Mouse (Mus musculus) heart, postnatal 0 days (tissue): ENCODE measurements around the gene Rnf43. TPM values are rescaled to one million over a fixed set of nuclear protein-coding genes. Genes with fewer than 3 reads are reported as not detected.

ENCODE experiments used
- ATAC-seq: fragments of 200-750 bp; cut with Nextera tagmentation; 2 replicates; pipeline ENCODE4 v1.8.0; 2017; ENCODE audit warnings: low read depth, moderate number of reproducible peaks, moderate library complexity; ENCODE audit not compliant: insufficient read depth
- DNase-seq: peaks from one replicate; pipeline ENCODE4 v3.0.0-alpha.2; 2016; ENCODE audit warnings: low spot score
- H3K27ac ChIP-seq: fragments of 300-500 bp; sonication (generic); 2 replicates; pipeline ENCODE4 v1.5.1; 2014; ENCODE audit warnings: low read depth, mild to moderate bottlenecking
- H3K27me3 ChIP-seq: fragments of 300-500 bp; sonication (generic); 2 replicates; pipeline ENCODE4 v1.6.1; 2014; ENCODE audit warnings: low read length, mixed read lengths; ENCODE audit not compliant: control insufficient read depth, insufficient read depth
- H3K36me3 ChIP-seq: fragments of 300-500 bp; sonication (generic); replicated peaks from 2 replicates; pipeline ENCODE4 v1.6.1; 2014; ENCODE audit warnings: low read length, mixed read lengths; ENCODE audit not compliant: control insufficient read depth, insufficient read depth
- H3K4me1 ChIP-seq: fragments of 300-500 bp; sonication (generic); 2 replicates; pipeline ENCODE4 v1.6.1; 2014; ENCODE audit warnings: antibody characterized with exemption; ENCODE audit not compliant: control insufficient read depth, insufficient read depth
- H3K4me2 ChIP-seq: fragments of 300-500 bp; sonication (generic); 2 replicates; pipeline ENCODE4 v1.6.1; 2014; ENCODE audit warnings: low read depth, mild to moderate bottlenecking, low read length, moderate library complexity
- H3K4me3 ChIP-seq: fragments of 300-500 bp; sonication (generic); 2 replicates; pipeline ENCODE4 v1.5.1; 2014; ENCODE audit warnings: low read depth, low read length
- H3K9ac ChIP-seq: fragments of 300-500 bp; sonication (generic); replicated peaks from 2 replicates; pipeline ENCODE4 v1.6.1; 2014; ENCODE audit warnings: low read depth, low read length, mixed read lengths
- H3K9me3 ChIP-seq: fragments of 300-500 bp; sonication (generic); replicated peaks from 2 replicates; pipeline ENCODE4 v1.6.1; 2016; ENCODE audit warnings: low read length; ENCODE audit not compliant: control insufficient read depth
- CTCF ChIP-seq: IDR thresholded peaks from 2 replicates; pipeline ENCODE4 v1.5.1; 2016; ENCODE audit warnings: antibody characterized with exemption, control low read depth, low read depth
- EP300 ChIP-seq: IDR thresholded peaks from 2 replicates; pipeline ENCODE4 v1.6.1; 2016; ENCODE audit warnings: antibody characterized with exemption, low read depth
- WGBS: fragments of 180-500 bp; shearing (Covaris S2); extraction: QIAGEN DNeasy Blood & Tissue Kit; methylation state at CpG from one replicate; pipeline ENCODE4 v1.1.7; 2014; 5-methylcytosine and 5-hydroxymethylcytosine counted together
- polyA plus RNA-seq: library from polyadenylated mRNA; unstranded; fragments of >200 nt; fragmentation: Nextera tagmentation; extraction: Ambion mirVana; gene quantifications from 2 replicates; pipeline ENCODE4 v1.2.1, GENCODE M21; 2015
- total RNA-seq: library from RNA; depleted of rRNA; stranded (reverse); fragments of >200 nt; gene quantifications from 2 replicates; pipeline ENCODE4 v1.2.3, GENCODE M21; 2014; ENCODE audit warnings: low replicate concordance

Rnf43 gene
- total and polyA plus RNA-seq, 2 experiments from 2014 or later, result 0.48 to 0.73 TPM

DNA sequence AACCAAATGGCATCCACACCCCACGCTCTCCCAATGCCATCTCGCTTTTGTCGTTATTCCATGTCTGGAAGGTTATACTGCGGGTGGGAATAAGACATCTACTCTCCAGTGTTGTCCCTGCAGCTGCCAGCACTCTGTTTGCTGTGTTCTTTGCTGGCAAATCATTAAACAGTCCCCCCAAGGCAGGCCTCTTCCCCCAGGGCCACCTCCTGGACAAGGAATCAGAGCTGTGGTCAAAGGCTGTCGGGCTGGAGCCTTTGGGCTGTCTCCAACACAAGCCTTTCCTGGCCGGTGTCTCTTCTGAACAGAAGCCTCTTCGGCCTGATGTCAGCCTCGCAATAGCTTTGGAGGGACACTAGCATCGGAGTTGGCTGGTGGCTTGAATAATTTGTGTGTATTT, 41.8 kb downstream of the Rnf43 start:
- no peaks in the 10 kb centered on the region for H3K9me3 ChIP-seq
- peaks cover 4% of the 10 kb centered on the region; the same call in 1 of the 2 replicates for H3K27me3 ChIP-seq
- no peak overlapping the region for H3K27ac ChIP-seq
- no peak for ATAC-seq
- no peak for DNase-seq
- H3K36me3 ChIP-seq, result no peaks in the 10 kb centered on the region
- no peak overlapping the region for H3K4me3 ChIP-seq
- no peak overlapping the region for H3K9ac ChIP-seq
- TF ChIP-seq EP300 (no peak), CTCF (no peak)
- no peaks in the 10 kb centered on the region for H3K4me1 ChIP-seq
- no peak overlapping the region for H3K4me2 ChIP-seq
- 80% methylated on average over 9 of the region's 9 CpGs for WGBS

DNA sequence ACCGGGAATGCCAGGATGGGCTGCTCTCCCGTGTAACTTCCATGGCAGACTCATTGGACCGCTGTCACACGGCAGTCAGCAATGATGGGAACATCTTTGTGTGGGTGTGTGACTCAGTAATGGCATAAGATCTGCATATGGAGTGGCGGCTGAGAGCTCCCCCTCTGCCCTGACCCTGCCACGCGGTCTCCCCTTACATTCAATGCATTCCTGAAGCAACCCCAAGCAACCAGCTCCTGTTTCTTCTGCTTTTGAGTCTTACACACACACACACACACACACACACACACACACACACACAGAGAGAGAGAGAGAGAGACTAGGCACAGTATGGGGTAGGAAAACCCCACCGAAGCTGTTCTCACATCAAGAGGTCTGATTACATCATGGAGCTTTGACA, 45.0 kb downstream of the Rnf43 start:
- Histone ChIP-seq H3K27ac (no peak overlapping the region), H3K4me3 (no peak overlapping the region), H3K36me3 (no peaks in the 10 kb centered on the region), H3K27me3 (peaks cover 13% of the 10 kb centered on the region; the same call in 1 of the 2 replicates), H3K9me3 (no peaks in the 10 kb centered on the region), H3K4me2 (no peak overlapping the region), H3K4me1 (peaks cover 6% of the 10 kb centered on the region; the same call in 1 of the 2 replicates), H3K9ac (no peak overlapping the region)
- no peak for DNase-seq
- TF ChIP-seq EP300, result no peak
- TF ChIP-seq CTCF, result no peak
- no peak for ATAC-seq
- 56% methylated on average over 8 of the region's 8 CpGs for WGBS

DNA sequence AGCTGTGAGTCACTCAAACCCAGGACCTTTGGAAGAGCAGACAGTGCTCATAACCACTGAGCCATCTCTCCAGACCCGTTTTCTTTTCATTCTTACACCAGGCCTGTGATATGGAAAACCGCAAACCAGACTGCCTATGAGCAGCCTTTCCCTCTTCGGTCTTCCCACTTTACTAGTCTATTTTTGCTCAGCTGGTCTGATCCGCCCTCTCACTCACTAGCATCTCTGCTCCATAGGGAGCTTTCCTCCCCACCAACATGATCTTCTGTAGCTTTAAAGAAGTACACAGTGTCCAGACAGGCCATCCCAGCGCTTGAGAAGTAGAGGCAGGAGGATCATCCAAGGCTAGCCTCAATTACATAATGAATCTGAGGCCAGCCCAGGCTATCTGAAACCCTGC, 46.5 kb downstream of the Rnf43 start:
- no peak overlapping the region for H3K27ac ChIP-seq
- H3K4me3 ChIP-seq, result no peak overlapping the region
- H3K4me1 ChIP-seq, result peaks cover 6% of the 10 kb centered on the region; the same call in 1 of the 2 replicates
- no peak overlapping the region for H3K9ac ChIP-seq
- no peaks in the 10 kb centered on the region for H3K36me3 ChIP-seq
- H3K27me3 ChIP-seq, result peaks cover 13% of the 10 kb centered on the region; the same call in 1 of the 2 replicates
- ATAC-seq, result no peak
- no peaks in the 10 kb centered on the region for H3K9me3 ChIP-seq
- TF ChIP-seq EP300, result no peak
- TF ChIP-seq CTCF, result no peak
- 60% methylated on average over 5 of the region's 5 CpGs for WGBS
- DNase-seq, result no peak
- H3K4me2 ChIP-seq, result no peak overlapping the region

DNA sequence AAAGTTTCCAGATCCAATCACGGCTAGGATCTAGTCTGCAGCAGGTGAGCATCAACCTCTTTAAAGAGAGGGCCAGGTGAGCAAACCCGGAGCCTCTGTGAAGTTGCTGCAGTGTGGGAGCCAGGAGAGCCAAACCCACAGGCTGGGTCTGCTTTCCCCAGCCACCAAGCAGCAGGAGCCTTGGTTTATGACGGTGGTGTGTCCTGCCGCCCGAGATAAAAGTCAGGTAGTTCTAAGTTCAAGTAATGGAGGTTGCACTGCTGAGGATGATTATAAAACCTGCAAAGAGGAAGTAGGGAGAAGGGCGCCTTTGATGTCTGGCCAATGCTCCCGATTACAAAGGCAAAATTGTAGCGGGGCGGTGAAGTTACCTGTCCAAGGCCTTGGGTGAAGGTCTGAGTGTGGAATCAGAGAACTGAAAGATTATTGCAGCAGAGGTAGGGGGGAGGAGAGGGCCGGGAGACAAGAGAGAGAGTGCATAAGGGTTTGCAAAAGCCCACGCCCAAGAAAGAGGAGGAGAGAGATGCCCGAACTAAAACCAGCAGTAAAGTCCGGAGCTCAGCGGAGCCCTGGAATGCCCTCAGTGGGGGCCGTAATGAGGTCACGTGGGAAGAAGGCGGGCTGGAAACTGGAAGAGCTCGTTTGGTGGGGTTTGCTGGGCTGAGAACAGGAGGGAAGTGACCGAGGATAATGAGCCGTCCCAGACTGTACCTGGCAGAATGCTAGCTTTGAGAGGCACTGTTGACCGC, 47.2 kb downstream of the Rnf43 start:
- DNase-seq (peak; percentile 16), ATAC-seq (0 out of 2 replicates have a peak, but pooled peaks have one; percentile 41)
- no peaks in the 10 kb centered on the region for H3K9me3 ChIP-seq
- peak overlapping the region; percentile 53 for H3K4me2 ChIP-seq
- TF ChIP-seq CTCF, result no peak
- no peak for TF ChIP-seq EP300
- peak overlapping the region; percentile 19 for H3K4me3 ChIP-seq
- peaks cover 6% of the 10 kb centered on the region; the same call in 1 of the 2 replicates for H3K4me1 ChIP-seq
- peaks cover 13% of the 10 kb centered on the region; the same call in 1 of the 2 replicates for H3K27me3 ChIP-seq
- no peak overlapping the region for H3K27ac ChIP-seq
- 11% methylated on average over 21 of the region's 21 CpGs for WGBS
- H3K9ac ChIP-seq, result no peak overlapping the region
- H3K36me3 ChIP-seq, result no peaks in the 10 kb centered on the region

DNA sequence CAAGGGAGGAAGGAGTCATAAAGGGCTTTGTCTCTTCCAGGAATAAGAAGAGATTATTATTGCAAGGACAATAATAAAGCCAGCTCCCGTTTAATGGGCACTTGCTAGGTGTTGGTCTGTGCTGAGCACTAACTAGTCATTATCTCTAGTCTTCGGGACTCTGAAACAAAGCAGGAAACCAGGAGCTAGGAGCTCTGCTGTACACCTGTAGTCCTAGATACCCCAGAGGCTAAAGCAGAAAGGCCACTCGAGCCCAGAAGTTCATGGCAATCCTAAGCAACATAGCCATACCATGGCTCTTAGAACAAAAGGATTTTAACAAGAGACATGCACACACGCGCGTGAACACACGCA, 47.7 kb downstream of the Rnf43 start:
- Histone ChIP-seq H3K4me3 (peak overlapping the region; percentile 19), H3K4me1 (peaks cover 6% of the 10 kb centered on the region; the same call in 1 of the 2 replicates), H3K9me3 (no peaks in the 10 kb centered on the region), H3K27ac (no peak overlapping the region), H3K4me2 (peak overlapping the region; percentile 53), H3K36me3 (no peaks in the 10 kb centered on the region), H3K27me3 (peaks cover 13% of the 10 kb centered on the region; the same call in 1 of the 2 replicates), H3K9ac (no peak overlapping the region)
- no peak for DNase-seq
- 47% methylated on average over 7 of the region's 7 CpGs for whole genome bisulfite sequencing
- no peak for ATAC-seq
- no peak for TF ChIP-seq CTCF
- TF ChIP-seq EP300, result no peak
